32 mouse cellular contexts compared by ENCODE assay signal in the genomic region with DNA sequence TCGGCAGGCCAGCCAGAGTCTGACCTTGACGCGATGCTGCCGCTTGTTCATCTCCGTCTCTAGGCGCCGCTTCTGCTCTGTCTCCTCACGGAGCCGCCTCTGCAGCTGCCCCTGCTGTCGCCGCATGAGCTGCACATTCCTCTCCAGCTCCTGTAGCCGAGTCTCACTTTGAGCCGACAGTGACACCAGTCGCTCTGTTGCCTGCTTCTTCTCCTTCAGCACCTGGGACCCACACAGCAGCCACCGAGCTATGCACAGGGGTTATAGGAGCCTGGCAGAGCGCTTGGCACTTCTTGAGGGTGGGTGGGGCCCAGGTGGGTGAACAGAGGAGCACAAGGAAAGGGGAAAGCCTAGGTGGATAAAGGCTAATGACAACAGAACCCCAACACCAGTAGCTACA. TPM values are rescaled to one million over a fixed set of nuclear protein-coding genes. Genes with fewer than 3 reads are reported as not detected.
DNase-seq lines count a peak whose midpoint lies in the region; ATAC-seq and TF ChIP-seq lines count a peak whose summit lies in the region.
"Had no signal": no experiment of that assay in that cellular context is flagged by ENCODE, and none has a peak within 500 bp of the region (broad histone marks: within the 10 kb centered on the region; RNA-seq: fewer than 3 reads in every experiment).

No protein-coding gene starts in this region.

- intact Hi-C loops in heart, postnatal 25 days (cut with DNase I): no loop called here

- H3K36me3 ChIP-seq in heart, embryonic 10.5 days: peaks cover 81% of the 10 kb centered on the region
- peaks cover 94% of the 10 kb centered on the region for H3K36me3 ChIP-seq in heart, embryonic 13.5 days

- H3K4me1 ChIP-seq in heart, embryonic 10.5 days: peaks cover 9% of the 10 kb centered on the region; the same call in 1 of the 2 replicates
- peaks cover 5% of the 10 kb centered on the region; the same call in 1 of the 2 replicates for H3K4me1 ChIP-seq in heart, embryonic 13.5 days
- H3K4me1 ChIP-seq: embryonic facial prominence, embryonic 10.5 days; embryonic facial prominence, embryonic 13.5 days; forebrain, embryonic 12.5 days; forebrain, embryonic 15.5 days had no signal

- ATAC-seq in heart, embryonic 13.5 days (ENCODE audit: extremely low read depth, insufficient number of reproducible peaks, low FRiP score, low TSS enrichment): no peak
- ATAC-seq: CD4-positive, CD25-positive, alpha-beta regulatory T cell, adult 4 months; forebrain, embryonic 15.5 days; hindbrain, postnatal 0 days; inflammation-experienced regulatory T-cells, adult 6 months; intestine, embryonic 16.5 days had no signal

- peak; percentile 83 for DNase-seq in heart, embryonic 10.5 days (ENCODE audit: low spot score)
- DNase-seq in heart, adult 9 months (ENCODE audit: low spot score in 2 of 2): no peak
- DNase-seq in heart, postnatal 25 days (ENCODE audit: low spot score): no peak
- DNase-seq in layer of hippocampus, adult 2 months (ENCODE audit: low spot score in 2 of 2): no peak
- no peak for DNase-seq in layer of hippocampus, postnatal 14 days (ENCODE audit: low spot score in 2 of 2)
- DNase-seq: adrenal gland, adult 2 months; adrenal gland, postnatal 14 days; cerebellum, adult 11-12 months; cerebellum, adult 8-10 months; cerebellum, postnatal 10 days; cerebellum, postnatal 36 days; embryo, embryonic 11 days; gastrocnemius, adult 2 months; gastrocnemius, postnatal 14 days; heart, adult 18-20 months; heart, postnatal 10 days; kidney, adult 18-20 months; kidney, adult 9 months had no signal

- H3K9ac ChIP-seq in heart, embryonic 13.5 days: peak overlapping the region; percentile 47; the same call in 1 of the 2 replicates
- H3K9ac ChIP-seq: embryonic facial prominence, embryonic 13.5 days; forebrain, embryonic 12.5 days; forebrain, embryonic 15.5 days; hindbrain, embryonic 14.5 days had no signal

- H3K27ac ChIP-seq in heart, embryonic 10.5 days: 0 out of 2 replicates have a peak overlapping the region, but pooled peaks have one; percentile 16
- no peak overlapping the region for H3K27ac ChIP-seq in heart, embryonic 13.5 days (replicated peaks)
- H3K27ac ChIP-seq in layer of hippocampus, adult 2 months: peak overlapping the region; percentile 32; the same call in 1 of the 2 replicates
- H3K27ac ChIP-seq: embryonic facial prominence, embryonic 10.5 days; embryonic facial prominence, embryonic 13.5 days; forebrain, embryonic 12.5 days; forebrain, embryonic 15.5 days; gastrocnemius, adult 2 months; hindbrain, embryonic 14.5 days; hindbrain, postnatal 0 days had no signal

- H3K4me2 ChIP-seq in heart, embryonic 13.5 days: peak overlapping the region; percentile 31
- H3K4me2 ChIP-seq: embryonic facial prominence, embryonic 13.5 days; forebrain, embryonic 12.5 days; forebrain, embryonic 15.5 days; hindbrain, embryonic 14.5 days had no signal

- no peaks in the 10 kb centered on the region for H3K9me3 ChIP-seq in heart, embryonic 10.5 days
- no peaks in the 10 kb centered on the region for H3K9me3 ChIP-seq in heart, embryonic 13.5 days
- H3K9me3 ChIP-seq: embryonic facial prominence, embryonic 10.5 days; embryonic facial prominence, embryonic 13.5 days; forebrain, embryonic 12.5 days; forebrain, embryonic 15.5 days had no signal

- TF ChIP-seq CTCF in layer of hippocampus, adult 2 months (conservative IDR thresholded peaks at IDR 0.05): no peak

- WGBS in heart, embryonic 10.5 days: 54% methylated on average over 16 of the region's 16 CpGs
- WGBS in heart, embryonic 13.5 days: 44% methylated on average over 16 of the region's 16 CpGs

- no peak overlapping the region for H3K4me3 ChIP-seq in heart, embryonic 10.5 days
- no peak overlapping the region for H3K4me3 ChIP-seq in heart, embryonic 13.5 days
- no peak overlapping the region for H3K4me3 ChIP-seq in layer of hippocampus, adult 2 months
- H3K4me3 ChIP-seq: embryonic facial prominence, embryonic 10.5 days; embryonic facial prominence, embryonic 13.5 days; erythroblast, embryonic 14.5 days; forebrain, embryonic 12.5 days; forebrain, embryonic 15.5 days; gastrocnemius, adult 2 months had no signal

- 0 out of 2 replicates have a peak, but pooled peaks cover 3% of the 10 kb centered on the region for H3K27me3 ChIP-seq in heart, embryonic 10.5 days (ENCODE audit: insufficient read depth, poor library complexity, severe bottlenecking)
- H3K27me3 ChIP-seq in heart, embryonic 13.5 days (replicated peaks): no peaks in the 10 kb centered on the region; the same call in 1 of the 2 replicates
- H3K27me3 ChIP-seq: embryonic facial prominence, embryonic 13.5 days; forebrain, embryonic 12.5 days; forebrain, embryonic 15.5 days had no signal

RNA-seq across cellular contexts. Expression of gene Kif7, which starts 12.8 kb away (rescaled TPM):
- polyA plus RNA-seq in heart, embryonic 10.5 days (2016; fragmentation: Nextera tagmentation; extraction: Ambion mirVana): 3.8 and 5.2 TPM in 2 replicates
- 1.7 and 2.4 TPM in 2 replicates for polyA plus RNA-seq in heart, embryonic 13.5 days (2015; fragmentation: Nextera tagmentation; extraction: Ambion mirVana)
- 1 to 10 TPM; 1.7 to 1.8 TPM for total RNA-seq in heart, postnatal 25 days (2021)
- total RNA-seq in layer of hippocampus, adult 2 months (2021): 1 to 10 TPM; 2.0 to 2.4 TPM
- total RNA-seq in layer of hippocampus, postnatal 14 days (2021): 1 to 10 TPM; 3.0 to 3.2 TPM

RNA-seq across cellular contexts. Expression of gene Plin1, which starts 29.9 kb away (rescaled TPM):
- polyA plus RNA-seq in heart, embryonic 10.5 days (2016; fragmentation: Nextera tagmentation; extraction: Ambion mirVana): not detected in 2 replicates
- polyA plus RNA-seq in heart, embryonic 13.5 days (2015; fragmentation: Nextera tagmentation; extraction: Ambion mirVana): not detected in 2 replicates
- total RNA-seq in heart, postnatal 25 days (2021): 10 to 100 TPM in 1 of 2 experiments, 1 to 10 TPM in 1; 5.2 to 10.6 TPM
- total RNA-seq in layer of hippocampus, adult 2 months (2021): under 1 TPM; 0.26 to 0.27 TPM
- under 1 TPM; 0.58 to 0.83 TPM for total RNA-seq in layer of hippocampus, postnatal 14 days (2021)
- polyA plus RNA-seq: C2C12; CD4-positive, CD25-positive, alpha-beta regulatory T cell, adult 4 months; cortical plate, adult 2 months; embryonic facial prominence, embryonic 13.5 days; erythroblast, embryonic 14.5 days; forebrain, embryonic 15.5 days; hindbrain, embryonic 11.5 days; intestine, embryonic 16.5 days had no signal

RNA-seq across cellular contexts. Expression of gene Pex11a, which starts 40.2 kb away (rescaled TPM):
- 5.7 and 8.8 TPM in 2 replicates for polyA plus RNA-seq in heart, embryonic 10.5 days (2016; fragmentation: Nextera tagmentation; extraction: Ambion mirVana)
- 5.8 and 9.6 TPM in 2 replicates for polyA plus RNA-seq in heart, embryonic 13.5 days (2015; fragmentation: Nextera tagmentation; extraction: Ambion mirVana)
- 10 to 100 TPM; 13.2 to 15.2 TPM for total RNA-seq in heart, postnatal 25 days (2021)
- total RNA-seq in layer of hippocampus, adult 2 months (2021): 10 to 100 TPM; 12.1 to 13.2 TPM
- 10 to 100 TPM; 11.0 to 14.3 TPM for total RNA-seq in layer of hippocampus, postnatal 14 days (2021)
- polyA plus RNA-seq: erythroblast, embryonic 14.5 days had no signal

RNA-seq across cellular contexts. Expression of gene Wdr93, which starts 40.2 kb away (rescaled TPM):
- 4.7 and 10.0 TPM in 2 replicates for polyA plus RNA-seq in heart, embryonic 10.5 days (2016; fragmentation: Nextera tagmentation; extraction: Ambion mirVana)
- 1.4 and 1.5 TPM in 2 replicates for polyA plus RNA-seq in heart, embryonic 13.5 days (2015; fragmentation: Nextera tagmentation; extraction: Ambion mirVana)
- under 1 TPM in 1 of 2 experiments, not detected in 1; 0.21 TPM for total RNA-seq in heart, postnatal 25 days (2021)
- total RNA-seq in layer of hippocampus, adult 2 months (2021): under 1 TPM in 1 of 2 experiments, not detected in 1; 0.36 TPM
- under 1 TPM; 0.17 to 0.60 TPM for total RNA-seq in layer of hippocampus, postnatal 14 days (2021)
- total RNA-seq: gastrocnemius, postnatal 14 days had no signal
- polyA plus RNA-seq: erythroblast, embryonic 14.5 days had no signal

RNA-seq across cellular contexts. Expression of gene Ticrr, which starts 42.8 kb away (rescaled TPM):
- polyA plus RNA-seq in heart, embryonic 10.5 days (2016; fragmentation: Nextera tagmentation; extraction: Ambion mirVana): 9.2 and 15.5 TPM in 2 replicates
- 5.2 and 5.9 TPM in 2 replicates for polyA plus RNA-seq in heart, embryonic 13.5 days (2015; fragmentation: Nextera tagmentation; extraction: Ambion mirVana)
- under 1 TPM; 0.13 to 0.22 TPM for total RNA-seq in heart, postnatal 25 days (2021)
- under 1 TPM; 0.12 to 0.23 TPM for total RNA-seq in layer of hippocampus, adult 2 months (2021)
- total RNA-seq in layer of hippocampus, postnatal 14 days (2021): under 1 TPM; 0.45 to 0.97 TPM
- total RNA-seq: gastrocnemius, adult 2 months had no signal
